Mouse (Mus musculus): Measurements from ENCODE around the gene Spag16.

DNA sequence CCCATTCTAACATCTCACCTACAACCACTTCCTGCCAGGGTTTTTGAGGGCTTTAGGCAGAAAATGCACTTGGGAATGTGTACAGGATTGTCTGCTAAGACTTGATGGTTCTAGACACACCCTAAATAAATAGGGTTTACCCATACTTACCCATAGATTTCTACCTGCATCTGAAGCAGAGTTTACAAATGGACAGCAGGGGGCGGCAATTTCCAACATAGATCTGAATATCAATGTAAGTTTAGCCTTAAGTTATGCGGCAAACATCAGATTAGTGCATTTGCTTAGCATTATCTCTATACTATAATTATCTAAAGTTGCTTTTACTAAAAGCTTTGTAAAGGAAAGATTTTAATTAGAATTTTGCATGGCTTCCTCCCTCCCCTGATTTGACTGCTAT, 301.3 kb downstream of the Spag16 start:
- no peak for TF ChIP-seq CTCF (IDR thresholded peaks at IDR 0.05; ENCODE audit: low read depth, low read length)
- TF ChIP-seq POLR2AphosphoS5 (IDR thresholded peaks at IDR 0.05; ENCODE audit: insufficient replicate concordance, low read depth, low read length), result no peak
- TF ChIP-seq TAL1 (conservative IDR thresholded peaks at IDR 0.05; ENCODE audit: low read depth, low read length), result no peak

All from G1E (cell line).